In genomic region chr2:131538341-131538740, GRCm38 (mm10) we compare ENCODE assay signal across 9 mouse cellular contexts. TPM values are rescaled to one million over a fixed set of nuclear protein-coding genes. Genes with fewer than 3 reads are reported as not detected.
DNase-seq lines count a peak whose midpoint lies in the region; ATAC-seq lines count a peak whose summit lies in the region.
"Had no signal": no experiment of that assay in that cellular context is flagged by ENCODE, and none has a peak within 500 bp of the region (broad histone marks: within the 10 kb centered on the region; RNA-seq: fewer than 3 reads in every experiment).

No protein-coding gene starts in this region.

- DNase-seq in cerebellum, postnatal 10 days = peak; percentile 80 to 82
- DNase-seq in cerebellum, adult 8-10 months = no peak
- DNase-seq in ovary, adult 18-20 months (ENCODE audit: low spot score) = peak; percentile 67
- DNase-seq in ovary, postnatal 14 days (ENCODE audit: low spot score) = no peak
- peak; percentile 42 to 66 for DNase-seq in heart, postnatal 14 days
- DNase-seq in retina, postnatal 1 day = peak; percentile 91
- no peak for DNase-seq in thymus, postnatal 4 days

- intact Hi-C loops in heart, postnatal 14 days (cut with DNase I) = no loop called here

- ATAC-seq in monocyte, adult 5-6 weeks (replicated peaks; ENCODE audit: insufficient number of reproducible peaks, low FRiP score, low TSS enrichment, poor library complexity, severe bottlenecking) = no peak
- ATAC-seq: midbrain, embryonic 15.5 days had no signal

RNA-seq across cellular contexts. Expression of gene Adra1d, which starts 23.7 kb away (rescaled TPM):
- 1 to 10 TPM; 4.1 to 4.6 TPM for total RNA-seq in heart, postnatal 14 days (2021)
- not detected in 3 replicates for total RNA-seq in monocyte, adult 5-6 weeks (2017)

RNA-seq across cellular contexts. Expression of gene Smox, which starts 47.0 kb away (rescaled TPM):
- total RNA-seq in heart, postnatal 14 days (2021) = 10 to 100 TPM; 37.0 to 40.6 TPM
- 8.0 to 34.0 TPM (median 20.6 TPM) in 3 replicates for total RNA-seq in monocyte, adult 5-6 weeks (2017)

Comparison
In these comparisons a context has a peak if more than half of its experiments do, and no peak if none do; other contexts are left out.
1. DNase-seq: peak in cerebellum, postnatal 10 days (2 of 2), ovary, adult 18-20 months (single experiment), heart, postnatal 14 days (2 of 2) and retina, postnatal 1 day (single experiment); none in cerebellum, adult 8-10 months (single experiment), ovary, postnatal 14 days (single experiment) and thymus, postnatal 4 days (single experiment).